Mouse (Mus musculus): ENCODE measurements at regions not wholly inside any gene's neighbourhood (a gene's known extent, or its start where the extent isn't known, plus 50 kb on each side); places are given as distances from the start of the nearest gene placed in this dataset.

GRCm38 (mm10) chr2:138827813-138828570 lies 571.6 kb downstream of the Btbd3 start:
- DNase-seq, result no peak

- no peak for DNase-seq
Observed at GRCm38 (mm10) chr2:138838846-138839245, 582.5 kb downstream of the Btbd3 start.

DNA sequence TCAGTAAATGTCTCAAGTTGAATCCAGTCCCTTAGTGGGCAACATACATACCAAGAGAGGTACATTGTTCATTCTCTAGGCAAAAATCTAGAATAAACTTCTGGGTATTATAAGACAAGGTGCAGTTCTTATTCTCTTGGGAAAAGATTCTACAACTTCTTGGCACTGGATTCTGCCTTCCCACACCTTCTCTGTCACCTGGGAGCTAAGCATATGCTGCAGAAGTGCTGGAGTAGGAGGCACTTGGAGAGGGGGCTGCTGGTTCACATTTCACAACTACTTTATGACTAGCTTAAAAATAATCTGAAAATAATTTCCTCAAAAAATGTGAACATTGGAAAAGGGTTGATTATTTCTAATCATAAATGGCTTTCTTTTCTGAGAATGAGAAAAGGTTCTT lies 602.8 kb downstream of the Btbd3 start:
- no peak for DNase-seq

- peak; percentile 1 for DNase-seq
Observed at GRCm38 (mm10) chr2:138896563-138896962, 597.1 kb upstream of the Sptlc3 start.

DNA sequence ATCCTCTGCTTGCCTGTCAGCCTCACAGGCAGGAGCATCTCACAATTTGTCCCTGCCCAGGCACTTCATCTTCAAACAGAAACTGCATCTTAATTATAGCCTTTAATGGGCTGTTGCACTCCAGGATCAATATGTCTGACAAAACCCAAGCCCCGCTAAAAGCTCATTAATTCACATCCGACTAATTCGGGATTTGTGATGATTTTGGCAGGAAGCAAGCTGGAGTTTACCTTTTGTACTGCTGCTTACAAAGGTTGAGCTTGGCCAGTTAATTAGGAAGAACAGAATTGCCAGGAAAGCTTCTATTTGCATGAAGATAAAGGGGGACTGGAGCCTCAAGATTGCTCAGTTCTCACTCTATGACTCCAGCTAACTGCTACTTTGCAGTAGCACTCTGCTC lies 596.6 kb upstream of the Sptlc3 start:
- peak; percentile 7 for DNase-seq

DNA sequence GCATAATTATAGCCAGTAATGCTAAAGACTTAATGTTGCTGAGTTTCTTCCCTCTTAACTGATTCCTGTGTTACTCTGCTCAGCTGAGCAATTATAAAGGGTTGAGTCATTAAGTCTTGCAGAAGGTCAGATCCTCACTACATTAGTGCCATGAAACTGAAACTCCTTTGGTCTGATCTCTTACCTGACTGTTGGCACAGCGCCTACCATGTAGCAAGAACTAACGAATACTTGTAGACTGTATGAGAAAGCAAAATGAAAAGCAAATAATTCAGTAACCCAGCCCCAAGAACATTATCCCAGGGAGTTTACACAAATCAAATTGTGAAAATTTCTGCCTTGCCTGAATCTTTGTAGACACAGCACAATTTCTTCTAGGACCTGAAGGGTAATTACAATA lies 556.5 kb upstream of the Sptlc3 start:
- no peak for DNase-seq

GRCm38 (mm10) chr2:138939367-138939766 lies 554.3 kb upstream of the Sptlc3 start:
- DNase-seq, result no peak

- peak; percentile 11 for DNase-seq
Observed at GRCm38 (mm10) chr2:138966110-138966790, 527.5 kb upstream of the Sptlc3 start.

GRCm38 (mm10) chr2:138974548-138974947 lies 519.2 kb upstream of the Sptlc3 start:
- DNase-seq, result no peak

DNA sequence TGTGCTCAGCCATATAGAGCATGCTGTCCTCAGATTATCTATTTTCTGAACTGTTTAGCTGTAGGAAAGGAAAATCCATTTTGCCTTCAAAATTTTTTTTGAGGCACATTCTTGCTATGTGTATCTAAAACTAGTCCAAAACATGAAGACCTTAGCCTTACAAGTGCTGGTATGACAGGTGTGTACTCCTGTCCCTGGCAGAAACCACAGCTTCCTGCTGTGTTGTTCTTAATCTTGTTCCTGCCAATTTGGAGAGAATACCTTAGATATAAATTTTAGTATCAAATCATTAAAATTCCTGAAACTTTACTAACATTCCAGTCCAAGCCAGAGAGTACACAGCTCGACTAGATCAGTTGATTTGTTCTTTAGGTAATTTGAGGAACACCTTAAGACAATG lies 503.7 kb upstream of the Sptlc3 start:
- DNase-seq, result no peak

DNA sequence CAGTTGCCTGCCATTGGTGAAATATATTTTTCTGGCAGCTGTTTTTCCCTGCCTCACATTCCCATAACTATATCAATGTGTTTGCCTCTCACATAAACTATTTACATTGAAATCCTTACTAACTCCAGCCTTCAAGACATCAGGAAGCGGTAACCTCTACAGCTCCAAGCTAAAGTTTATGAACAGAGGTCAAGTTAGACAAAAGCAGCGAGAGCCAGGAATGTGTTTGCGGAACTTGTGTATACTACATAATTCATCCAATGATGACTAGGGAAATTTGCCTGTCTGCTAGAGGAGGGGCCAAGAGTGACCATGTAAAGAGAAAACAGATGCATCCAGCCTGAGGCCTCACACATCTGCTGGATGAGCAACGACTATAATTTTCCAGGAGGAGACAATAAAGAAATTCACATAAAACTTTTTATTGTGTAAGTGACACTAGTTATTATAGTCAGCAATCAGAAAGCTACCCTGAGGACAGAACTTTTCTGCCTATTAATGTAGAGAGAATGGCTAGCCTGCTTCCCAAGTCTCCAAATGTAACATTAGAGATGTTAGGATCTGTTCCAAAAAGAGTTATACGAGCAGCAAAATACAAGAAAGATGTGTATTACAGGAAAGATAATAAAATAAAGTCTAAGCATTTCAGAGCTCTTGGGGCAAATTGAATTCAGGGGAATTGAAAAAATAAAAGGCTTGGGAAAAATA lies 461.5 kb upstream of the Sptlc3 start:
- peak; percentile 14 for DNase-seq

- no peak for DNase-seq
Observed at GRCm38 (mm10) chr2:139034800-139035199, 458.9 kb upstream of the Sptlc3 start.

GRCm38 (mm10) chr2:139041671-139042273 lies 451.9 kb upstream of the Sptlc3 start:
- DNase-seq, result no peak

- no peak for DNase-seq
Observed at GRCm38 (mm10) chr2:139044684-139045083, 449.0 kb upstream of the Sptlc3 start.

- DNase-seq, result no peak
Observed at GRCm38 (mm10) chr2:139055249-139055648, 438.5 kb upstream of the Sptlc3 start.

DNA sequence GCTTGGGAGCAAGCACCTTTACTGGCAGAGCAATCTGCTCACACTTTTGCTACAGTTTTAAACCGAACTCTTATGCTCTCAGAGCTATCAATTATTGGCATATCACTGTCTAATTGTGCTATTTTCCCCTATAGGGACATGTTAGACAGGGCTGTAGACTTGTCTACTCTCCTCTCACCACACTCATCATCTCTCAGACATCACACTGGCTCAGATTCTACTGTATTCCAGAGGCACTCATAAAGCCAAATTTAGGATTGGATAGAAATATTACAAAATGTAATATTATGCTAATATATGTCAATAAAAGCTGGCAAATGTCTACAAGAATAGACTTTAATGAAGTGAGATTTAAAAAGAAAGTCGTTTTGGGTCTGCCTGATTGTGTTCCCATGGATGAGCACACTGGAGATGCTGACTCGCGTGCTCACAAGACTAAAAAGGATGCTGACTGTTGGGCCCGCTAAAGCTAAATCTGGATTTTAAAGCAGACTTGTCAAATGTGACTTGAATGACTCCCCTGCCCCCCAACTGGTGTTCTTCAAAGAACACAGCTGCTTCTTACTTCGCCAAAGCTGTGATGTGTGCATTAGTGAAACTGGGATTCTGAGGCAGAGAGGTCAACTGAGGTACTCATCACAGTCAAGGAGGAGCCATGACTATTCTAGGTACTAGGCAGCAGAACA lies 424.3 kb upstream of the Sptlc3 start:
- no peak for DNase-seq

GRCm38 (mm10) chr2:139071690-139072089 lies 422.0 kb upstream of the Sptlc3 start:
- DNase-seq, result no peak

- no peak for DNase-seq
Observed at GRCm38 (mm10) chr2:139093487-139094066, 400.1 kb upstream of the Sptlc3 start.

- DNase-seq, result no peak
Observed at GRCm38 (mm10) chr2:139111669-139112068, 382.0 kb upstream of the Sptlc3 start.

DNA sequence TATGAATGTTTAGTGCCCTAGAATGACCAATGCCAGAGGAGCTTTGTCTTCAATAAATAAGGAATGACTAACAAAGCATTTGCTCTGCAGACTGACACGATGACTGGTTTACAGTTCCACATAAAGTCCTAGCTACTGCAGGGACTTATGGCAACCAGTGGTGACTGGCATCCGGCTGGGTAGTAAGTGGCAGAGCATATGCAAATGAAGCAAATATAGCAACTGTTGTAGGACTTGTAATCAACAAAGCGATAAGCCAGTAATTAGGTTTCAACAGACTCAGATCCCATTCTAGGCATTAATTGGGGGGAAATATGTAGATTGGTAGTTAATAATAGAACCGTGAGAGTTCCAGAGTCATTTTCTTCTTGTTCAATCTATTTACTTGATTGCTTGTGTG lies 379.2 kb upstream of the Sptlc3 start:
- DNase-seq, result no peak

DNA sequence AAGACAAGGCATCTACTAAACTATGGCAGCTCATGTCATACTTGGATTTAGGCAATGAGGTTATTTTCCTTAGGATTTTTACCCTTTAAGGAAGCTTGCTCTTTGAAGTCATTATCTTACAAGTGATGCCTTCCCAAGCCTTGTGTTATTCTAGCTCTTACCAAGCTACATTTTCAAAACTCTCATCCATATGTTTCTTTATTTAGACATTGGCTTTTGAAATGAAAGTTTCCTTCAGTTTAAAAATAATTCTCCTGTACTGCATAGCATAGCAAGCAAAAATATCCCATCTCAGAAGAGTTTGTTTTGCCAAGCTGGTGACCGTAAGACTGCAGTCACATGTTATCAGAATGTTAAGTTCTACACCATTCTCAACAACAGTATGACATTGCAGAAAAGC lies 372.8 kb upstream of the Sptlc3 start:
- DNase-seq, result no peak

GRCm38 (mm10) chr2:139132121-139132520 lies 361.6 kb upstream of the Sptlc3 start:
- DNase-seq, result peak; percentile 5

Measured in embryo, embryonic 11 days (tissue).